Mouse (Mus musculus) liver, embryonic 16.5 days (tissue): ENCODE results near the gene Acvr1. TPM values are rescaled to one million over a fixed set of nuclear protein-coding genes. Genes with fewer than 3 reads are reported as not detected.

Source experiments
- ATAC-seq: fragments of 200-750 bp; cut with Nextera tagmentation; 2 replicates; pipeline ENCODE4 v1.8.0; 2017; ENCODE audit warnings: low read depth, mild to moderate bottlenecking, moderate number of reproducible peaks, moderate library complexity
- H3K27ac ChIP-seq: fragments of 300-500 bp; sonication (generic); 2 replicates; pipeline ENCODE4 v1.5.1; 2014; ENCODE audit warnings: mild to moderate bottlenecking, low read length
- H3K27me3 ChIP-seq: fragments of 300-500 bp; sonication (generic); 2 replicates; pipeline ENCODE4 v1.6.1; 2014; ENCODE audit warnings: low read depth, low read length, mixed read lengths; ENCODE audit not compliant: control insufficient read depth, insufficient read depth
- H3K36me3 ChIP-seq: fragments of 300-500 bp; sonication (generic); 2 replicates; pipeline ENCODE4 v1.6.1; 2014; ENCODE audit warnings: mild to moderate bottlenecking; ENCODE audit not compliant: control insufficient read depth, insufficient read depth
- H3K4me1 ChIP-seq: fragments of 300-500 bp; sonication (generic); 2 replicates; pipeline ENCODE4 v1.6.1; 2014; ENCODE audit warnings: low read depth, low read length, mixed read lengths; ENCODE audit not compliant: control insufficient read depth
- H3K4me2 ChIP-seq: fragments of 300-500 bp; sonication (generic); 2 replicates; pipeline ENCODE4 v1.6.1; 2014; ENCODE audit warnings: low read depth, low read length, mixed read lengths
- H3K4me3 ChIP-seq: fragments of 300-500 bp; sonication (generic); 2 replicates; pipeline ENCODE4 v1.5.1; 2014; ENCODE audit warnings: low read depth, mild to moderate bottlenecking, low read length
- H3K9ac ChIP-seq: fragments of 300-500 bp; sonication (generic); 2 replicates; pipeline ENCODE4 v1.6.1; 2014; ENCODE audit warnings: low read depth, low read length
- H3K9me3 ChIP-seq: fragments of 300-500 bp; sonication (generic); replicated peaks from 2 replicates; pipeline ENCODE4 v1.6.1; 2016; ENCODE audit warnings: low read length; ENCODE audit not compliant: control insufficient read depth
- WGBS: fragments of 180-500 bp; shearing (Covaris S2); extraction: QIAGEN DNeasy Blood & Tissue Kit; methylation state at CpG from one replicate; pipeline ENCODE4 v1.1.7; 2014; ENCODE audit not compliant: insufficient replicate concordance; 5-methylcytosine and 5-hydroxymethylcytosine counted together
- polyA plus RNA-seq: library from polyadenylated mRNA; unstranded; fragments of >200 nt; fragmentation: Nextera tagmentation; extraction: Ambion mirVana; gene quantifications from 2 replicates; pipeline ENCODE4 v1.2.1, GENCODE M21; 2015

The Acvr1 gene
- polyA plus RNA-seq, 1 experiment from 2014 or later = 2.0 TPM

GRCm38 (mm10) chr2:58458820-58459371 lies 108.1 kb downstream of the Acvr1 start:
- Histone ChIP-seq H3K27me3 (no peaks in the 10 kb centered on the region), H3K9ac (no peak overlapping the region), H3K4me2 (no peak overlapping the region), H3K9me3 (no peaks in the 10 kb centered on the region), H3K4me1 (no peaks in the 10 kb centered on the region), H3K4me3 (no peak overlapping the region), H3K36me3 (peaks cover 5% of the 10 kb centered on the region; the same call in 1 of the 2 replicates), H3K27ac (no peak overlapping the region)
- 69% methylated on average over 14 of the region's 14 CpGs for WGBS
- ATAC-seq = no peak

- H3K36me3 ChIP-seq = peaks cover 5% of the 10 kb centered on the region; the same call in 1 of the 2 replicates
- no peaks in the 10 kb centered on the region for H3K9me3 ChIP-seq
- ATAC-seq = no peak
- H3K27me3 ChIP-seq = no peaks in the 10 kb centered on the region
- H3K27ac ChIP-seq = no peak overlapping the region
- no peak overlapping the region for H3K9ac ChIP-seq
- WGBS = 70% methylated on average over 5 of the region's 5 CpGs
- H3K4me1 ChIP-seq = no peaks in the 10 kb centered on the region
- no peak overlapping the region for H3K4me2 ChIP-seq
- H3K4me3 ChIP-seq = no peak overlapping the region
Measured at GRCm38 (mm10) chr2:58457488-58457865, 109.5 kb downstream of the Acvr1 start.

GRCm38 (mm10) chr2:58456843-58457487 lies 110.0 kb downstream of the Acvr1 start:
- no peak for ATAC-seq
- Histone ChIP-seq H3K9me3 (no peaks in the 10 kb centered on the region), H3K4me2 (no peak overlapping the region), H3K4me3 (no peak overlapping the region), H3K36me3 (peaks cover 5% of the 10 kb centered on the region; the same call in 1 of the 2 replicates), H3K27ac (no peak overlapping the region), H3K9ac (no peak overlapping the region), H3K4me1 (no peaks in the 10 kb centered on the region), H3K27me3 (no peaks in the 10 kb centered on the region)
- 66% methylated on average over 8 of the region's 8 CpGs for WGBS

DNA sequence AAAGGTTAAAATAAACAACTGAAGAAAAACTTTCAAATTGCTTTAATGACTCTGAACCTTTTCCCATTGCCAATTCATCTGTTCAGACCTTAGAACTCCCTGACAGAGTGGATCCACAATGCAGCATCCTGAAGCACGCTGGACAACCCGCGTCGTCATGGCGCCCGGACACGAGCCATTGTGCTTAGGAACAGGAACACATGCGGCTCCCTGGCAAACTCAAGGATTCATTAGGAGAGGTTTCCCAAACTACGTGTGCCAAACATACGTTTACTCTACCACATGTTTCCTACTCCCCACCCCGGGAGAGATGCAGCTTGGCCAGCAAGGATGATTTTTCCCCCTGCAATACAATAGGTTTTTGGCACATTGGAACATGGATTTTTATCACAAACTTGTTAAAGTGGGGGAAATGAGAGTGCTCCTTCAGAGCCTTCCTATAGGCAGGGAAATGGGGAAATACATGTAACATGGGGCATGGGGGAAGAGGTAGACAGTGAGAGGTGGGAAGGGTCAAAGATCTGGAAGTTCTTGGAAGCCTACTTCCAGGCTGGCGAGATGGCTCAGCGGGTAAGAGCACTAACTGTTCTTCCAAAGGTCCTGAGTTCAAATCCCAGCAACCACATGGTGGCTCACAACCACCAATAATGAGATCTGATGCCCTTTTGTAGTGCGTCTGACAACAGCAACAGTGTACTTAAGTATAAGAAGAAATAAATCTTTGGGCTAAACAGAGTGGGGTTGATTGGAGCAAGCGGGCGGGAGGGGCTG lies 112.7 kb downstream of the Acvr1 start:
- 78% methylated on average over 16 of the region's 16 CpGs for WGBS
- no peak for ATAC-seq
- Histone ChIP-seq H3K36me3 (peaks cover 5% of the 10 kb centered on the region; the same call in 1 of the 2 replicates), H3K9me3 (no peaks in the 10 kb centered on the region), H3K9ac (no peak overlapping the region), H3K27me3 (no peaks in the 10 kb centered on the region), H3K4me3 (no peak overlapping the region), H3K27ac (no peak overlapping the region), H3K4me1 (no peaks in the 10 kb centered on the region), H3K4me2 (no peak overlapping the region)

DNA sequence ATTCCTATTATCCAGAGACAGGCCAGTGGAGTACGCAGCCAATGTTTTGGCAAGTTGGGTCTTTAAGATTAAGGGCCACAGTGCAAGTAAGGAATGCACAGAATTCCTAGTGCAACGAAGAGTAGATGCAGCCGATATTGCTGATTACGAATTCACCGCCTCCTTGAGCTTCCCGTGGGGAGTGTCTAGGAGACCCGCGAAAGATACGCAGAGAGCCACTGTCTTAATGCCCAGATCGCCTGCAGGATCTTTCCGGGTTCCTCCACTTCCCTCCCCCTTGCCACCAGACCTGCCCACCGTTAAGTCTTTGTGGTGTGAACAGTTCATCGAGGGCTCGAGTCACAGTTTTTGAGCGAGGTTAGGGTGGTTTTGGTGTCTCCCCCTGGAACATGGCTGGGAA lies 120.0 kb downstream of the Acvr1 start:
- Histone ChIP-seq H3K27ac (no peak overlapping the region), H3K36me3 (peaks cover 2% of the 10 kb centered on the region; the same call in 1 of the 2 replicates), H3K9ac (no peak overlapping the region), H3K9me3 (no peaks in the 10 kb centered on the region), H3K27me3 (no peaks in the 10 kb centered on the region), H3K4me2 (no peak overlapping the region), H3K4me3 (no peak overlapping the region), H3K4me1 (no peaks in the 10 kb centered on the region)
- 83% methylated on average over 15 of the region's 15 CpGs for WGBS
- no peak for ATAC-seq

GRCm38 (mm10) chr2:58443163-58443562 lies 123.8 kb downstream of the Acvr1 start:
- Histone ChIP-seq H3K4me1 (no peaks in the 10 kb centered on the region), H3K36me3 (peaks cover 2% of the 10 kb centered on the region; the same call in 1 of the 2 replicates), H3K9me3 (no peaks in the 10 kb centered on the region), H3K9ac (no peak overlapping the region), H3K4me2 (no peak overlapping the region), H3K4me3 (no peak overlapping the region), H3K27me3 (no peaks in the 10 kb centered on the region), H3K27ac (no peak overlapping the region)
- no peak for ATAC-seq
- 36% methylated on average over 4 of the region's 4 CpGs for WGBS

DNA sequence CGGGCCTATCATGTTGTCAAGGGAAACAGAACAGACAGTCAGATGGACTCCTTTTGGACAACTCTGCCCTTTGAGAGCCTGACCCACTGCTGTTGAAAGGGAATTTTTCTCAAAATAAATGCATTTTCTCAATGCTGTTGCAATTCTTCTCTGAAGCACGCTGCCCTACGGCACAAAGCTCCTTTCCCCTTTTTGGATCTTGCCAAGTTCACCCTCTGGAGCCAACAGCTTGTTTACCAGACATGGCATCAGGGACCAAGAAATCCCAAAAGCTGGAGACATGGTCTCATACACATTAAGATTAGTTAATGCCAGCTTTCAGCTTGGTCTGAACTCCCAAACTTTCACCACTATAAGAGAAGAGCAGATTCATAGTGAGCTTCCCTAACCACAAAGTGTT lies 130.0 kb downstream of the Acvr1 start:
- Histone ChIP-seq H3K9ac (no peak overlapping the region), H3K9me3 (no peaks in the 10 kb centered on the region), H3K4me2 (no peak overlapping the region), H3K36me3 (no peaks in the 10 kb centered on the region), H3K4me3 (no peak overlapping the region), H3K4me1 (no peaks in the 10 kb centered on the region), H3K27me3 (no peaks in the 10 kb centered on the region), H3K27ac (no peak overlapping the region)
- no peak for ATAC-seq
- 62% methylated on average over 3 of the region's 3 CpGs for WGBS

DNA sequence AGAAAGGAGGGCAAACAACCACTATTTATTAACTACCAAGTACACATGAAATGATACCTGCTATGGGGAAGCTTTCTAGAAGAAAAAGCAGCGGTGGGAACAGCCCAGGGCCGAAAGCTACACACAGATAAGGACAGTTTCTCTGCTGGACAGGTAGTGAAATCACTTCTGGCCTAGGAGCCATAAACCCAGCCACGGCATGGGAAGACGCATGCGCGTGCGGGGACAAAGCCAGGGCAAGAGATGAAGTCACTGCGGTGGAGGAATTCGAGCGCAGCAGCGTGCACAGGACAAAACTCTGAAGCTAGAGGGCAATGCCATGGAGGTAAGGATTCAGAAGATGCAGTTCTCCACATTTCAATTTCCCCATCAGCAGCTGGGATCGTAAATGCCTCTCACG lies 131.4 kb downstream of the Acvr1 start:
- H3K4me2 ChIP-seq = no peak overlapping the region
- WGBS = 81% methylated on average over 13 of the region's 13 CpGs
- H3K36me3 ChIP-seq = no peaks in the 10 kb centered on the region
- ATAC-seq = no peak
- H3K27ac ChIP-seq = no peak overlapping the region
- H3K27me3 ChIP-seq = no peaks in the 10 kb centered on the region
- H3K9me3 ChIP-seq = no peaks in the 10 kb centered on the region
- H3K4me1 ChIP-seq = no peaks in the 10 kb centered on the region
- H3K9ac ChIP-seq = no peak overlapping the region
- H3K4me3 ChIP-seq = no peak overlapping the region

DNA sequence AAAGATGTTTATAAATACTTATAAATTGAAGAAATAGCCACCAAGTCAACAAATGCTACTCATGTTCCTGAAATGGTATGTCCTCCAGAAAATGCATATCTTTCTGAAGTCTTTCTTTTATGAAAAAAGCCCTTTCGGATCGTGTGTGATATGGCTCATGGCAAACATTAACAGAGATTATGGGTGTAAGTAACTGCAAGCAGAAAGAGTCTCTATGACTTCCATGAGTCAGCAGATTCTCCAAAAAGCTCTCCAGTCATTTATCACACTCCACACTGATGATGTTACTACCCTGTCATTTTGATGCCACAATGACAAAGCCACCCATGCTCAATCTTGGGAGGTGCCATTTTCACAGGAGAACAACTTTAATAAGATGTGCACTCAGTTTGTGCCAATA lies 132.5 kb downstream of the Acvr1 start:
- Histone ChIP-seq H3K4me3 (no peak overlapping the region), H3K9ac (no peak overlapping the region), H3K4me1 (no peaks in the 10 kb centered on the region), H3K36me3 (no peaks in the 10 kb centered on the region), H3K4me2 (no peak overlapping the region), H3K27me3 (no peaks in the 10 kb centered on the region), H3K9me3 (no peaks in the 10 kb centered on the region), H3K27ac (no peak overlapping the region)
- 42% methylated on average over 2 of the region's 2 CpGs for WGBS
- ATAC-seq = no peak
